Mouse (Mus musculus) adrenal gland, postnatal 4 days (tissue): Measurements from ENCODE around the gene Nckap1. TPM values are rescaled to one million over a fixed set of nuclear protein-coding genes. Genes with fewer than 3 reads are reported as not detected.
A peak's percentile ranks its signal among the peaks of the same experiment; 100 is the strongest.

Experiments
- DNase-seq, 2 experiments: peaks; one replicate each; pipeline ENCODE4 v3.0.0; 2021 to 2022; ENCODE audit warnings: low spot score in 2 of 2, mixed read lengths in 2 of 2
- long read RNA-seq, 2 experiments: library from polyadenylated mRNA; stranded (forward); transcript quantifications; one replicate each; pipeline ENCODE4 v2.0.0; 2021
- total RNA-seq, 2 experiments: library from RNA; stranded (reverse); gene quantifications; 2 replicates each; pipeline ENCODE4 v1.2.3; 2021

The Nckap1 gene
- total RNA-seq: 100 to 1,000 TPM; 130 to 133 TPM
- long read RNA-seq, experiment 1, full-length matches to known transcripts: 18 of 24 reads
- long read RNA-seq, experiment 1, partial matches to known transcripts: 2 of 24 reads
- long read RNA-seq, experiment 1, other reads (novel, unspliced or antisense): 4 of 24 reads
- long read RNA-seq, experiment 2, full-length matches to known transcripts: 139 of 196 reads
- long read RNA-seq, experiment 2, partial matches to known transcripts: 24 of 196 reads
- long read RNA-seq, experiment 2, other reads (novel, unspliced or antisense): 33 of 196 reads

GRCm38 (mm10) chr2:80581043-80581711 is at the start of gene Nckap1:
Nckap1 (minus strand) TSS chr2:80581380.
- DNase-seq: peak; percentile 71 to 82

GRCm38 (mm10) chr2:80624523-80624922 is 43.3 kb upstream of the Nckap1 start:
- DNase-seq: no peak

GRCm38 (mm10) chr2:80621921-80622320 is 40.7 kb upstream of the Nckap1 start:
- DNase-seq: no peak

GRCm38 (mm10) chr2:80618991-80619390 is 37.8 kb upstream of the Nckap1 start:
- DNase-seq: no peak

GRCm38 (mm10) chr2:80616854-80617737 is 35.9 kb upstream of the Nckap1 start, which contains the start of the genes Dusp19 and Nup35:
Dusp19 (plus strand) TSS chr2:80617045.
Nup35 (plus strand) TSS chr2:80617236.
- peak; percentile 81 to 86 for DNase-seq

GRCm38 (mm10) chr2:80612796-80613195 is 31.6 kb upstream of the Nckap1 start:
- DNase-seq: no peak

GRCm38 (mm10) chr2:80612286-80612685 is 31.1 kb upstream of the Nckap1 start:
- no peak for DNase-seq

- no peak for DNase-seq
Observed at GRCm38 (mm10) chr2:80603771-80604426, 22.7 kb upstream of the Nckap1 start.

- no peak for DNase-seq
Observed at GRCm38 (mm10) chr2:80602756-80603155, 21.6 kb upstream of the Nckap1 start.

- no peak for DNase-seq
Observed at GRCm38 (mm10) chr2:80600611-80601010, 19.4 kb upstream of the Nckap1 start.

GRCm38 (mm10) chr2:80599850-80600249 is 18.7 kb upstream of the Nckap1 start:
- no peak for DNase-seq

GRCm38 (mm10) chr2:80596960-80597359 is 15.8 kb upstream of the Nckap1 start:
- DNase-seq: no peak

- DNase-seq: no peak
Observed at GRCm38 (mm10) chr2:80594215-80594918, 13.2 kb upstream of the Nckap1 start.

- no peak for DNase-seq
Observed at GRCm38 (mm10) chr2:80582356-80582755, 1.2 kb upstream of the Nckap1 start.

- peak in 1 of 2 experiments; percentile 6 for DNase-seq
Observed at GRCm38 (mm10) chr2:80580311-80580961, 744 bp downstream of the Nckap1 start.

- DNase-seq: no peak
Observed at GRCm38 (mm10) chr2:80579253-80579891, 1.8 kb downstream of the Nckap1 start.

GRCm38 (mm10) chr2:80577286-80577685 is 3.9 kb downstream of the Nckap1 start:
- no peak for DNase-seq

GRCm38 (mm10) chr2:80570656-80571055 is 10.5 kb downstream of the Nckap1 start:
- no peak for DNase-seq

- no peak for DNase-seq
Observed at GRCm38 (mm10) chr2:80567411-80567810, 13.8 kb downstream of the Nckap1 start.
